15 mouse cellular contexts compared by ENCODE assay signal in genomic region chr9:23031916-23032315, GRCm38 (mm10).
DNase-seq lines count a peak whose midpoint lies in the region; TF ChIP-seq lines count a peak whose summit lies in the region.
"Had no signal": no experiment of that assay in that cellular context is flagged by ENCODE, and none has a peak within 500 bp of the region (broad histone marks: within the 10 kb centered on the region; RNA-seq: fewer than 3 reads in every experiment).

No protein-coding gene starts in this region.

- TF ChIP-seq CTCF in gastrocnemius, adult 2 months (IDR thresholded peaks at IDR 0.05) = no peak

- no peak overlapping the region for H3K4me3 ChIP-seq in gastrocnemius, adult 2 months
- H3K4me3 ChIP-seq: forebrain, embryonic 12.5 days; heart, embryonic 10.5 days; limb, embryonic 12.5 days; liver, embryonic 15.5 days; midbrain, embryonic 10.5 days had no signal

- intact Hi-C loops in gastrocnemius, adult 2 months (cut with DNase I) = no loop called here
- intact Hi-C loops in gastrocnemius, postnatal 14 days (cut with DNase I; ENCODE audit: low total_unique reads) = no loop called here

- DNase-seq in gastrocnemius, adult 2 months = peak; percentile 55
- DNase-seq in gastrocnemius, postnatal 14 days = no peak
- DNase-seq in 3134 (ENCODE audit: extremely low read depth, insufficient read length, low spot score) (peak; percentile 35), NIH3T3 (ENCODE audit: low read depth) (peak; percentile 34)
- DNase-seq in cerebellum, postnatal 36 days = peak; percentile 37 to 42
- no peak for DNase-seq in layer of hippocampus, postnatal 36 days
- DNase-seq in ovary, postnatal 36 days (ENCODE audit: low spot score) = no peak
- DNase-seq: lung, postnatal 10 days; thymus, postnatal 25 days had no signal

- H3K27ac ChIP-seq in gastrocnemius, adult 2 months = no peak overlapping the region
- H3K27ac ChIP-seq: forebrain, embryonic 12.5 days; heart, embryonic 10.5 days; limb, embryonic 12.5 days; liver, embryonic 15.5 days; midbrain, embryonic 10.5 days; stomach, postnatal 0 days had no signal

Comparison
In these comparisons a context has a peak if more than half of its experiments do, and no peak if none do; other contexts are left out.
1. DNase-seq: peak in gastrocnemius, adult 2 months (single experiment), 3134 (single experiment), NIH3T3 (single experiment) and cerebellum, postnatal 36 days (2 of 2); none in gastrocnemius, postnatal 14 days (single experiment), layer of hippocampus, postnatal 36 days (0 of 2) and ovary, postnatal 36 days (single experiment).